Mouse (Mus musculus) cerebellum, adult 11-12 months (tissue): ENCODE results near the gene Mmel1.

ENCODE experiments used
- DNase-seq: peaks from one replicate; pipeline ENCODE4 v3.0.0; 2022

Gene Mmel1

DNA sequence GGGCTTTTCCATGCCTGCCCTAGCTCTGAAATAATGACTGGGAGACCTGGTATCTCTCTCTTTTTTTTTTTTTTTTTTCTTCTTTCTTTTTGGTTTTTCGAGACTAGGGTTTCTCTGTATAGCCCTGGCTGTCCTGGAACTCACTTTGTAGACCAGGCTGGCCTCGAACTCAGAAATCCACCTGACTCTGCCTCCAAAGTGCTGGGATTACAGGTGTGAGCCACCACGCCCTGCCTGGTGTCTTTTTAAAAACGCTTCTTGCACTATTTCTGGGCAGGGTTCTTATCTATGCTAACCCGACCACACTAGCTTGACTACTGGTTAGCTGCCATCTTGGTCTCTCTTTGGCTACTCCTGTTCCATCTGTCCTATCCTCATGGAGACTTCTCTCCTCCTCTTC lies 39.1 kb downstream of the Mmel1 start:
- no peak for DNase-seq

GRCm38 (mm10) chr4:154910606-154911522 lies 41.5 kb downstream of the Mmel1 start:
- DNase-seq: no peak

GRCm38 (mm10) chr4:154911644-154912043 lies 42.3 kb downstream of the Mmel1 start:
- no peak for DNase-seq

DNA sequence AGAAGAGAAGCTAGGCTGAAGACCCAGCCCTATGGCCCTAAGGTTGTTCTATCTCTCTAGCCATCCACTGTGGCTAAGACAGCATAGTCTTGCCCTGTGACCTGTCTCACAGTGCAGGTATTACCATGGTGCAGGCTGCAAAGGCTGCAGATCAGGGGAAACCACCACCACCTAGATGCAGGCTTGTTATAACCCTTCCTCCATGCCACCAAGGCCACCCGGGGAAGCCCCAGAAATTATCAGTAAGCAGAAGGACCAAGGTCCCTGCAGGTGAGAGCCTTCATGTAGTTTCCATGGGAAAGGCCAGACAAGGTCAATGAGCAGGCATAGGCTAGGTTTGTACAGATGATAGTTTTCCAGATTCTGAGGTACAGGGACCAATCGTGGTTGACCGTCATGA lies 44.5 kb downstream of the Mmel1 start:
- DNase-seq: no peak

DNA sequence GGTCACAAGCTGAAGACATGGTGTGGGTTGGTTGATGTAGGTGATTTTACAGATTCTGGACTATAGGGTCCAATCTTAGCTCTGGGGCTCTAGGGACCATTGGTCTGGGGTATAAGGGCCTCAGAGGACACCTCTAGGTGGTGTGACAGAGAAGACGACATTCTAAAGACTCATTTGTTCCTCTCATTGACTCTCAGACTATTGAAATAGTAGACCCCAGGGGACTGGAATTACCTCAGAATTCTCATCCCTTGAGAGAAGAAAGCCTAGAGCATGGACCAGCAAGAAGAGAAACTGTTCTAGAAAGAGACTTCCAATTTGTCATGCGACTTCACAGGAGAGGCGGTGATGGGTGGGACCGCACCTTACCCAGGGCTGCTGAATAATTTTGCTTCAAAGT lies 44.9 kb downstream of the Mmel1 start:
- no peak for DNase-seq

DNA sequence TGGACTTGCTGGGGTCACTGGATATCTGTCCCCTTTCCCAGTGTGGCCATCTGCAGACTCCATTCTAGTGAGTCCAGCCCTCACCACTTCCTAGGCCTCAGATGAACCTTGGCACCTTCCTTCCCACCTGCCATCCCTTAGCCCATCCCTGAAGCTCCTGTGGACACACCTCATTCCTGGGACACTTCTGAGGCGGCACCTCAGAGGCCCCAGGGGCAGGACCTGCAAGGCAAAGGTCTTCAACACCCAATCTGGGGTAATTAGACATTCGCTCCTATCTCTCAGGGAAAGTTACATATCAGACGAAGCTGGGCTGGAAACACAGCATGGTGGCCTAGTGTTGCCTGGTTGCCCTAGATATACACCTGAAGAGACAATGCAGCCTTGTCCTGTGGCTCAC lies 45.3 kb downstream of the Mmel1 start:
- DNase-seq: no peak

DNA sequence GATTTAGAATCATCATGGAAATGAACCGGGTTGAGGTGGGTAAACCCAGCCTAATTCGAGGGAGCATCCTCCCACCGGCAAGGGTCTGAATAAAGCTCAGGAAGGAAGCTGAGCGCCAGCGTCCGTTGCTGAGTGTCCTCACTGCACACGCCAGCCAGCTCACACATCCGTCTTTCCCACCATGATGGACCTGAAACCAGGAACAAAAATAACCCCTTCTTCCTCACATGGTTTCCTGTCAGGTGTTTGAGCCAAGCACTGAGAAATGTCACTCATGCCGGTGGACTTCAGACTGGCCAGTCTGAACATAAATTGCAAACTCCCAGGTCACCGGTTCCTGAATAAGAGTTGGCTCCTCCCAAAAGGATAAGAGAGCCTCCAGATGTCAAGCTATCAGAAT lies 45.9 kb downstream of the Mmel1 start:
- no peak for DNase-seq

DNA sequence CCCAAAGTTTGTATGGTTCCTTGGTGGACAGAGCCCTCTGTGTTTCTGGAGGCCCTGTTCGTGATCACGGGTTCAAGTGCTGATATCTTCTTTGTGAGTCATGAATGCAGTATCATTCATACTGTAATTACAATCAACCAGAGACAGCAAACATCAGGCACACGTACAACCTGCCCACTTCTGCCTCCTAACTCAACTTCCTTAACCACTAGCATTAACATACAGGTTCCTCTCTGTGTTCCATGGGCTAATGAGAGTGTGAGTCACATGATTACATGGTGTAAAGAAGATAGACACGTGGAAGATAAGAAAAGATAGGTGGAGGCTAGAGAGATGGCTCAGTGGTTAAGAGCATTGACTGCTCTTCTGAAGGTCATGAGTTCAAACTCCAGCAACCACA lies 47.3 kb downstream of the Mmel1 start:
- no peak for DNase-seq

GRCm38 (mm10) chr4:154922291-154922690 lies 52.9 kb downstream of the Mmel1 start:
- peak; percentile 66 for DNase-seq

- DNase-seq: no peak
Measured at GRCm38 (mm10) chr4:154922931-154923330, 53.5 kb downstream of the Mmel1 start.

DNA sequence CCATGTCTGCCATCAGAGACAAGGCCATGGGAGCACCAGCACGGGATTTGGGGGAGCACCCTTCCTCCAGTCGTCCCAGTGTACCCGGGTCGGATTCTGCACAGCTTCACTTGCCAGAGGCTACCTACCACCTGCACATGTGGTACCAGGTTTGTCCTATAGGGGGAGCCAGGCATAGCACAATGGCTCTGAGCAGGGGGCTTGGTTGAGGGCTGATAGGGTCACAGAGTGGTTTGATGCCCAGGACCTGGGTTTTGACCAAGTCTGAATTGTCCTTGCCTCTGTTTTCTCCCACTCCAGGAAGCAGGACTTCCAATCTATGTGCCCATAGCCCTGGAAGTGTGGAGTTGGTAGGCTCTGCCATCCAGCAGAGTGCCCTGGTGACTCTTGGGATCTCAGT lies 56.0 kb downstream of the Mmel1 start:
- DNase-seq: no peak

- no peak for DNase-seq
Measured at GRCm38 (mm10) chr4:154926969-154927898, 57.8 kb downstream of the Mmel1 start.

GRCm38 (mm10) chr4:154927899-154928337 lies 58.5 kb downstream of the Mmel1 start:
- DNase-seq: no peak

- no peak for DNase-seq
Measured at GRCm38 (mm10) chr4:154928395-154929087, 59.2 kb downstream of the Mmel1 start, which contains the start of gene Tnfrsf14. Tnfrsf14 (minus strand) TSS chr4:154928563.

- no peak for DNase-seq
Measured at GRCm38 (mm10) chr4:154929088-154929660, 59.8 kb downstream of the Mmel1 start.

- DNase-seq: no peak
Measured at GRCm38 (mm10) chr4:154933306-154933907, 64.0 kb downstream of the Mmel1 start.

GRCm38 (mm10) chr4:154934800-154935199 lies 65.4 kb downstream of the Mmel1 start:
- DNase-seq: no peak

DNA sequence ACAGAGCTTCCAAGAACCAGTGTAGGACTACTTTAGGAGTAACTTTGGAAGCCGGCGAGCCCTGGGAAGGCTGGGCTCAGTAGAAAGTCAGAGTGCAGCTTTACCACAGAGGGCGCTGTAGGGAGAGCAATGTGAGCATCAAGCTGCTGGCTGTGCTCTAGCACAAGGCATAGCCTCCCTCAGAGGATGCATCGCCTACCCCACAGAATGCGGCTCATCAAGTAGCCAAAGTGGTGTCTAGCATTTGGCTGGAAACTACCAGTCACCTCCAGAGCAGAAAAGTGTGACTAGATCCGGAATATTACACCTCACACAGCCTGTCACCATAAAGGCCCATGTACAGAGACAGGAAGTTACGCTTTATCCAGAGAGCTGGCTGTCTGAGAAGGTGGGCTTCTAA lies 66.4 kb downstream of the Mmel1 start:
- DNase-seq: no peak

DNA sequence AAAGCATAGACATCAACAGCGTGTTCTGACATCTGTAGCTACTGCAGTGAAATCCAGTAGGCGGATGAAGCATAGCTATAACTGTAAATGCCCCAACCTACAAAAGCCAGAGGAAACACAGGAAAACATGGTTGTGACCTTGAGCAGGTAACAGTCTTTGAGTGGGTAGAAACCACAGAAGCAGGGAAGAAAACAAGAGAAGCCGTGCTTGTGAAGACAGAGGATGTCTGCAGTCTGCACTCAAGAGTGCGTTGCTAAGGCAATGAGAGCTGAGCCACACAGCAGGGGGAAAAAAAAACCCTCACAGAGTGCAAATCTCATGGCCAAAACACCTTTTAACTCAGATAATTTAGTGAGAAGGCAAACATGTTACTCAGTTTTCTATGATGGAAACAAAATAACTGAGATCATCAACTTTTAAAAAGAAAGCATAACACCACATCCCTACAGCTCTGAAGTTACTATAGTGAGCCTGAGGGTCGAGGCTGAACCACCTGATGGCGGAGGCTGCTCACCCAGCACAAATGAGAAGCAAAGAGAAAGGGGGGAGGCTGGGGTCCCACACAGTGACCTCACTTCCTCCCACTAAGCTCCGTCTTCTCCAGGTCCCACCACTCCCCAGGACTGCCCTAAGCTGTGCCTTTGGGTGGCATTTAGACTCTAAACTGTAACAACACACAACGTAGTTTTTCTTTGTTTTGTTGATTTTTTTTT lies 67.3 kb downstream of the Mmel1 start:
- no peak for DNase-seq

DNA sequence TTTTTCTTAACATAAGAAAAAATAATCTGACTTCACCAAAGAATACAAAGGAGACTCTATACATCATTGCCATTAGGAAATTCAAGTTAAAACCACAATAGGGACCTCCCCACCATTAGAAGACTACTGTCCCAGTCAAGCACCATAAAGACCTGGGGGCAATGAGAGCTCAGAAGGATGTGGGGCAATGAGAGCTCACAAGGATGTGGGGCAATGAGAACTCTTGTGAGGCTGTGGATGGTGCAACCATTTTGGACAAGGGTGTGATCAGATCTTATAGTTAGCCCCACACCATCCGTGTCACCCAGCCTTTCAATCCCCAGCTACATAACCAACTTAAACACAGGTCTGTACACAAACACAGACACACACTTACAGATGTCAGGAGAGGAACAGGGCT lies 68.4 kb downstream of the Mmel1 start:
- DNase-seq: no peak

- DNase-seq: no peak
Measured at GRCm38 (mm10) chr4:154940156-154940555, 70.8 kb downstream of the Mmel1 start.
